Mouse (Mus musculus) gastrocnemius, postnatal 10 days (tissue): ENCODE measurements around the gene Cry2. TPM values are rescaled to one million over a fixed set of nuclear protein-coding genes. Genes with fewer than 3 reads are reported as not detected.
A peak's percentile ranks its signal among the peaks of the same experiment; 100 is the strongest.

Experiments used
- DNase-seq: peaks from one replicate; pipeline ENCODE4 v3.0.0; 2021; ENCODE audit warnings: mixed read lengths
- total RNA-seq, 2 experiments: library from RNA; stranded (reverse); gene quantifications; 2 replicates each; pipeline ENCODE4 v1.2.3; 2021

Gene Cry2
- total RNA-seq, 2 experiments from 2014 or later: 35.7 to 42.7 TPM

DNA sequence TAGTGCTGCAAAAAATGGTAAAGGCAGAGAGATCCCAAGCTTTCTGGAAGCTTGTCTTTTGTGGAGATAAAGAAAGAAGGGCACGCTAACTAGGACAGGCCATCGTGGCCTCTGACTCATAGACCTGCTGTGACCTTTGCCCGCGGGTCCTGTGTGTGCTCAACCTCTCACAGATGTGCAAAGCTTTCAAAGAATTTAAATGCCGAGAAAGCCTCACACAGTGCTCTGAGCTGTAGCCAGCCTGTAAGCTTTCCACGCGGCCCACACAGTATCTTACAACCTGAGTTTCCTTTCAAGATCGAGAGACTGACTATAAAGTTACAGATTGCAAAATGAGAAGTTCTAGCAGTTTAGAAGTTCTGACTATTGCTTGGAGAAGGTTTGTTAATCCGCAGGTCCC, 12.0 kb upstream of the Cry2 start:
- no peak for DNase-seq

GRCm38 (mm10) chr2:92444376-92444775, 10.5 kb upstream of the Cry2 start:
- DNase-seq: no peak

DNA sequence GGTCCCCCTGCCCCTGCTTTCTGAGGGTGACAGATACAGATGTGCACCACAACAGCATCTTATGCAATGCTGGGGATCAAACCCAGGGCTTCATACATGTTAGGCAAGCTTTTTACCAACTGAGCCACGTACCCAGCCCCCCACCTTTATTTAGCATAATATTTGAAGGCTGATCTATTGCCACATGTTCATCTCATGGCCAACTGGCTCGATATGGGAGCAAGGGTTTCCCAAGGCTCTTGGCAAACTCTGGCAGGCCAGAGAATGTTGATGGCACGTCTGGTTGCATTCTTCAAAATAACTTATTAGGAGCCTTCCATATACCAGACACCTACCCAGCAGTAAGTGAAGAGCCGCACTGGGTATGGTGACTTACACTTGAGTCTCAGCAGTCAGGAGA, 9.5 kb upstream of the Cry2 start:
- no peak for DNase-seq

DNA sequence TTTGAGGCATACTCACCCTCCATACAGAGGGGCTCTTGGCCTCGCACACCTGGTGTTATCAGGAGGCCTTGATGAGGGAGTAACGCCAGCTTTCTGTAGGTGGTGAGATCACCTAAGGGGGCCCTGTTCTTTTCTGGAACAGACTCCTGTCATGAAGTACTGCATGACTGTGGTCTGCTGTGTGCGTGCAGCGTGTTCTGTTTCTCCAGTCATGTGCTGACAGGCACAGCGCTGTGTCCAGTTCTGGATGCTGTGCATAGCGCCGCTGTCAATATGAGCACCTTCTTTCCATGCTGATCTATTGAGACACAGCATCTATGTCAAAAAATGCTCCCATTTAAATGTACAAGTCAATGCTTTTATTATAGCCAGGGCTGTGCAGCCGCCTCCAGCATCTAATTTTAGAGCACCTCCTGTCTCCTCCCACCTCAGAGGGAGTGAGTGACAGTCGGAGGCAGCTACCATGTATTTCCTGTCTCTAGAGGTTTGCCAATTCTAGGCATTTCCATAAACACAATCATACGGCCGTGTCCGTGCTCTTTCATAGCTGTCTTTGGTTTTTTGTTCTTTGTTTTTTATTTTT, 8.7 kb upstream of the Cry2 start:
- DNase-seq: no peak

- DNase-seq: no peak
Observed at GRCm38 (mm10) chr2:92440432-92440831, 6.6 kb upstream of the Cry2 start.

GRCm38 (mm10) chr2:92438567-92438966, 4.7 kb upstream of the Cry2 start:
- DNase-seq: no peak

- peak; percentile 77 for DNase-seq
Observed at GRCm38 (mm10) chr2:92437875-92438274, 4.0 kb upstream of the Cry2 start.

DNA sequence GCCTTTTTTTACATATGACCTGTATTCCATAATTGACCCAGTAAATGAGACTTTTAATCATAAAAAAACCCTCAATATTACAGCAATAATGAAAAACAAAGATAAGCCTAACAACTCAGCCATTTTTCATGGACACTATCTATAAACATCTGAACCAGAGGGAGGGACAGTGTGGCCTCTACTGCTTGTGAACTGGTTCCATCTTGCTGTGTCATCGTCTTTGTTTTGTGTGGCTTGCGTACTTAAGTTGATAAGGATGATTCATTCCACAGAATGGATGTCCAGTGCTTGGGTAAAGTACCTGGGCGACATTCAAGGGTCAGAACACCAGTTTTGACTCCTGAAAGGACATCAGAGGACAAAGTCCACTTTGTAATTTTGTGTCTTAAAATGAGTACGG, 3.5 kb upstream of the Cry2 start:
- no peak for DNase-seq

DNA sequence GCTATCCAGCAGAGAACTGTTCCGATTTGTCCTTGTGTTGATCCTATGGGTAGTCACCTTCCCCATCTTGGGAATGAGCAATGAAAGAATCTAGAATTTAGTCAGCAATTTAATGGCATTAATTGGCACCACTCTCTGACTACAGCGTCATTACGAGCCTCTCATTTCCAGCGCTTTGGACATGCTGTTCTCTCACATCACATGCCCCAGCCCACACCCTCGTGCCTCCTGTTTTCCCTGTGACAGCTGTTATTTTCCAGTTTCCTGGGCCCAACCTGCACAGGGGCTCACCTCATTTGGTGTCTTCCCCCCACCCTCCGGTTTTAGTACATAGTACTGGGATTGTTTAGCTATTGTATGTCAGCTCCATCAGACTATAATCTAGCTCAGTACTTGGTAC, 1.2 kb upstream of the Cry2 start:
- no peak for DNase-seq

DNA sequence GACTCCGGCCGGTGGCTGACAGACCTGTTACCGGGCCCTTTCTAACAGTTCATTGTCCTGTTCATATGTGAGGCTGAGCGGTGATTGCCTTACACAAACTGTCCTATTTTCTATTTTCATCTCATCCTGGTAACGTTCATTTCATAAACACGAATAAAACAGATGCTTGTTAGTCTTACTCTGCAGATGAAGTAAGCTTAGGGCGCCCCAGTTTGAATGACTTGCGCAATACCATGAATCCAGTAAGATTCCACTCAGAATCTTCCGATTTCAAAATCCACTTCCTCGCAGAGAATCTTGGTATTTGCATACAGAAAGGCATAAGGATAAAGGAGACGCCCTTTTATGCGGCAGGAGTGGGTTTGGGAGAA, 517 bp upstream of the Cry2 start:
- no peak for DNase-seq

DNA sequence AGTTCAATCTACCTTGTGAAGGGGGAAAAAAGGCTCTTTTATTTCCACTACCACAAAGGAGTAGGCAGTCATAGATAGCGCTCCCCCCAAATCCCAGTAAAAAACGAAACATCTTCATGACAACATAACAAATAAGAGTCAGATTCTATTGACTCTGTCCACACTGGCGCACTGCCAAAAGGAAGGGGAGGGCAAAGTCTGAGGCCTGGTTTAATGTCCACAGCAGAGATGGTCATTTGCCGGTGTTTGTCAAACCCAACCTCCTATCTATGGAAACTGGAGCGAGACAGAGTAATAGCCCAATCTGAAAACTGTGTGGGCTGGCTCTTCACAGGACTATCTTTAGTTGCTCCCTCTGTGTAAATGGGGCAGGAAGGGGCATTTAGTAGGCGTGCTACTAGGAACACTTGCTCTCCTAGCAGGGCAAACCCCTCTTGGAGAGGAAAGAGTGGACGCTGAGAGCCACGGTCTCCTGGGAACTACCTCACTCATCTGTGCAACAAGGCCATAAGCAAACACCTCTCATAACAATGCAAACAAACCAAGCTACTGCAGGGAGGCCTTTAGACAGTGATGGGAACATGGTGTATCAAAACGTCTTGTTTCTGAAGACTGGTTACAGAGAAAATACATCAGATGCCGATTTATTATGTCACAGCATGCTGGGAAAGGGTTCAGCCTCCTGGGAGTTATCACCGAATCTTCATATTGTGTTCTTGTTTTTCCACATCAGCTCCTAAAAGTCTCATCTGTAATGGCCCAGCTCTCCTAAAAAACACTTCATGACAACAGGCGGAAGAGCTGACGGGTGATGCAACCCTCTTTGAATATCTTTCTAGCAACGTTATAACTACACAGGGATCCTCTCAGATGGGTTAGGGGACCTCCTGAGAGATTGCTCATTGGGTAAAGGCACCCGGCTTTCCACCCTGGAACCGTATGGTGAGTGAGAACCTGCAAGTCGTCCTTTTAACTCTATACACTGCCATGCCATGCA, 1.2 kb downstream of the Cry2 start:
- peak; percentile 74 for DNase-seq

GRCm38 (mm10) chr2:92431611-92432179, 2.1 kb downstream of the Cry2 start:
- no peak for DNase-seq

DNA sequence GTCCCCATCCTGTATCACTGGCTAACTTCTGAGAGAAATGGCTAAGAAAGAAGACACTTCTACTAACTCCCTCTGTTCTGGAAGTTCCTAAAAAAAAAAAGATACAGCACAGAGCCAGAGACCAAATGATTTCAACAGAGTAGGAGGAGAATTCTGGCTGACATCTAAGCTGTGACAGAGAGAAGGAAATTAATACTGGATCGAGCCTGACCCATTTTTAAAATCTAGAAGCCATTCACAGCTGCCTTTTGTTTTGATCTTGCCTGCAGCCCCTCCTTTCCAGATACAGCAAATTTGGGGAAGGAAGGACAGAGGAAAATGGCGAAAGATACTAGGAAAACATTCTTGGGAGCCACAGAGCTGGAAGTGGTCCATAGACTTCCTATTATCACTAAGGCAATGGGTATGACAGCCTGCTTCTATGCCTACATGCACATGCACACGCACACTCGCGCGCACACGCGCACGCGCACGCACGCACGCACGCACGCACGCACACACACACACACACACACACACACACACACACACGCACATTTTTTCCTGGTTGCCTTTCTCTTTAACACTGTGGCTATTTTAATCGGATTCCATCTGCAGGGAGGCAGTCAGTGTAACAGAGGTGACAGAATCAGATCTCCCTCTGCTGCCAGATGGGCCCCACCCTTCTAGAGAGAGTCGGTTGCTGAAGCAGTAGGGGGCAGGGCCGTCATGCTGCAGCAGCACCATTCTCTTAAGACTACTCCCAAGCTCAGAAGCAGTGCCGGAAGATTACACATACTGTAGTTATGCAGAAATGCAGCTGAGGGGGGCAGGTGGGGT, 2.9 kb downstream of the Cry2 start:
- DNase-seq: peak; percentile 44

DNA sequence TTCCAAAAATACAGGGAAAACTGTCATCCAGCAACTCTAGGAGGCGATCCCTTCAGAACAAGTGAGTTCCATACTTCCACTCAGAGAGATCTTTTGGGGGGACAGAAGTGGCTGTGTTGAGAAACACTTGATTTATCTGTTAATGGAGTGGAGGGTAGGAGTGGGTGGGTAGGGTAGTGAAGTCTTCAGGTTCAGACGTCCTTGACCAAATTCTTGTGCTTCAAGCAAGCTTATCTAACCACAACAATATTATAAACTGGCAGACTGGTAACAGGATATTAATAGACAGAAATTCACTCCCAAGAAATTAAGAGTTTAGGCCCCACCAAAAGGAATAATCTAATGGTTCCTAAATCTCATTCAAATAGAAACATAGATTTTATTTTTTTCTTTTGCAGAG, 3.8 kb downstream of the Cry2 start:
- no peak for DNase-seq

- DNase-seq: peak; percentile 51
Observed at GRCm38 (mm10) chr2:92427882-92428281, 6.0 kb downstream of the Cry2 start.

DNA sequence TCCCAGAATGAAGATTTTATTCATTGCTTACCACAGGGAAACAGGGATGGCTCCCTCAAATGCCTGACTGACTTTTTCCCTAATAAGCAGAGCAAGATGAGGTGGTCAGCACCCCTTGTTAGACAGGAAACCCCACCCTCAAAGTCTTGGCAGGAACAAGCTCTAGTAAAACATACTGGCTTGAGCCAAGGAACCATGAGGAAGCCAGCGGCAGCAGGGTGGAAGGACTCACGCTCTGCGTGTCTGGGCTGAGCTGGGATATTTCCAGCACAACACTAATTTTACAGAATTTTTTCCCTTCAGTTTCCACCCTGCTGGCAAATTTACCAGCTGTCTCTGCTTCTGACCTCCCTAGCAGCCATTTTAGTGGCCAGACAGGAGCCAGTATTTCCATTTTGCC, 7.4 kb downstream of the Cry2 start:
- no peak for DNase-seq

- no peak for DNase-seq
Observed at GRCm38 (mm10) chr2:92425366-92425765, 8.5 kb downstream of the Cry2 start.

- peak; percentile 50 for DNase-seq
Observed at GRCm38 (mm10) chr2:92424462-92425308, 9.2 kb downstream of the Cry2 start.

DNA sequence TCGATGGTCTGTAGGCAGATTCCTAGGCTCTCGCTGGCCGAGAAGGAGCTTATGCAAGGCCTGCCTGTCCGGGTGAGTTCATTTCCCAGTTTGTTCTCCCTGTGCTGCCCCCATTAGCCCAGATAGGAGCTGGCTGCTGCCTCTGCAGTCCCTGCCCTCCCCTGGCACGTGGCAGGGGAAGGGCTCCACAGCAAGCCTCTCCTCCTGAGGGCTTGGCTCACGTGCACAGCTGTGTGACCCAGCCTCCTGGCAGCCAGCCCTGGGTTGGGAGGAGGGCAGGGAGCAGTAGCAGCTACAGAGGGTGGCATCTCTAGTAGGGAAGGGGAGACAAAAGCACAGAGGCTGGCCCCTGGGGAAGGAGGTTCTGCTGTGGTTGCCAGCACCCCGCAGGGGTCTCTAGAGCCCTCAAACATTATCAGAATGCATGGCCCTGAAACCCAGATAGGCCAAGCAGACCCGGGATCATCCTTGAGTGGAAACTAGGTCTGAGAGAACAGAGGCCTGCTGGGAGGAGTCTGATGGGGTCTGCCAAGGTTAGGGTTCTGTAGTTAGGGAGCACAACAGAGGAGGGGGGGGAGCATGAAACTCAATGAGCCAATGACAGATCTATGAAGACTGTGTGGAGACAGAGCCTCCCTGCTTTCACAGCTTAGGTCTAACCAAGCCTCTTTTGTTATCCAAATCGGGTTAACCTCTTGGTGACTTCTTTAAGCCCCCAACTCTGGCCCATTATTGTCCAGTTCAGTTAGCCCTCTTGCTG, 10.0 kb downstream of the Cry2 start:
- DNase-seq: peak; percentile 95

DNA sequence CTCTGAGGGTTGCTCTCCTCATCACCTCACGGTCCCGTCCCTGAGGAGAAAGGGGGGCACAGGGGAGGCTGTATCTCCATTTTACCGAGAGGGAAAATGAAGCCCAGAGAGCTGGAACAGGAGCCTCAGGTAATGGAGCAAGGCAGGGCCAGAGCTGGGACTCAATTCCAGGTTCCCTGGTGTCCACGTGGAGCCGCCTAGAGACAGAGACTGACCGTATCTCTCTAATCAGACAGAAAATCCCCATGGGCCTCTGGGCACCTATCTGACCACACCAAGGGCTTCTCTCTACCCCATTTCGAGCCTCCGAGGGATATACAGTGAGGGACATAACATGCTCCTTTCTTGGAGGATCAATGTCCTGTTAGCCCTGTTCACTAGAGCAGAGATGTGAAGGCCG, 10.7 kb downstream of the Cry2 start:
- DNase-seq: no peak
